Mouse (Mus musculus) c-Kit-positive CD71-positive TER-119-negative erythroid progenitor cells, embryonic 14.5 days (primary cell): Measurements from ENCODE around the gene Gpr27.
A peak's percentile ranks its signal among the peaks of the same experiment; 100 is the strongest.

Experiments
- DNase-seq: peaks from one replicate; pipeline ENCODE4 v3.0.0-alpha.2; 2013; ENCODE audit warnings: low read depth

Gpr27 gene

DNA sequence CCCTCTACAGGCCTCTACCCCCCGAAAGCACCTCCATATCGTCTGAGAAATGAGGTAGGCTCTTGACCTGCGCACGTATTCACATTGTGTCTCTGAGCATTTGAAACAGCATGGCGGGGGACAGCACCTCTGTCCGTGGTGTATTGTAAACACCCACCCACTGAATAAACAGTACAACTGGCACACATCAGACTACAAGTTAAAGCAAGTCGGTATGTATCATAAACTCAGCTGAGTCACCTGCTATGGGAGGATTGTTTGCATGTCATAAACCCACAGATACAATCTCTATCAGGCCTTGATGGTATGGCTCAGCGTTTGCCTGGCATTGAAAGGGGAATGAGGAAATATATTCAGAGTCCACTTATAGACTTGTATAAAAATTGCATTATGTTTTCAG lies 15.2 kb upstream of the Gpr27 start:
- no peak for DNase-seq

DNA sequence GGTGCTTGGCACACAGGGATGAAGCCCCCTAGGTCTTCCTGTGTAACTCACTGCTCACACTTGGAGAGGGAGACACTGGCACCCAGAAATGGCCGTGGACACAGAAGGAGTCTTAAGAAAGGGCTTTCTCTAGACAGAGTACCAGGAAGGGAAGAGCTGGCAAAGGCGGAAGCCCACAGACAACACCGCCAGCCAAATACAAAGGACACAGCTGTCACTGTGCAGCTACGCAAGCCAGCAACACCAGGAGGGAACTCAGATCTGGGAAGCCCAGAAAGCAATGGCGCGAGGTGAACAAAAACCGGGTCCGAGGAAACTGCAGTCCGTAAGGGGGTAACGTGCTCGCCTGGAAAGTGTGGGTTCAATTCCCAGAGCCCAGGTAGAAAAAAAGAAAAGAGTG lies 14.4 kb upstream of the Gpr27 start:
- no peak for DNase-seq

DNA sequence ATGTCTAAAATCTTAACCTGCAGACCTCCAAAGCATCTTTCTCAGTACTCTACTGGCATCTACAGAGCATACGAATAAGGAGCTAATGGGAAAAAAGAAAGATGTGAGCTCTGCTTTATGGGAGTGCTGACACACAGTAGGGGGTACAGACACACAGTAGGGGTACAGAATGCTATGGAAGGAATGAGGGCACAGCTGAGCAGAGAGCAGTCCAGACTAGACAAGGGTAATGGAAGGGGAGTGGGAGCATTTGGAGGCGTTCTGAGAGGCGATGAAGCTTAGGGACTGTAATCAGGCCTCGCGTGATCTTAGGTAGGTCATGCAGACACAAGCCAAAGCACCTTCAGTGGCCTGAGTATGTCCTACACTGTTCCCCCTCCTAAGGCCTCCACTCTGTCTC lies 8.5 kb upstream of the Gpr27 start:
- DNase-seq: no peak

DNA sequence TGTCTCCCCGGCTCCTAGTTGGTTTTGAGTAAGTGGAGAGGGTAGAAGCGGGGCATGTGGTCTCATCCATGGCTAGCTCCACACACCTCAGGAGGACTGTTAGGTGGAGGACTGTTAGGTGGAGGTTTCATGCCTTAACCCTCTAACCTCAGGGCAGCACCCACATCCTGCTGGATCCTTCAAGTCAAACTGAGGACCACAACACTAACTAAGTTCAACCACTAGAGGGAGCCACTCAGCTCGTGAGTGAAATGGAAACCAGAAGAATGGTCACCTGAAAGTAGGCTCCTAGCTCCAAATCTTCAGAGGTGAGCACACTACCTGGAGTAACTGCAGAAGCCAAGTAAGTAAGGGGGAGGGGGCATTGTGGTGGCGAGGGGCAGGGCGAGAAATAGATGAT lies 7.6 kb upstream of the Gpr27 start:
- DNase-seq: peak; percentile 19

DNA sequence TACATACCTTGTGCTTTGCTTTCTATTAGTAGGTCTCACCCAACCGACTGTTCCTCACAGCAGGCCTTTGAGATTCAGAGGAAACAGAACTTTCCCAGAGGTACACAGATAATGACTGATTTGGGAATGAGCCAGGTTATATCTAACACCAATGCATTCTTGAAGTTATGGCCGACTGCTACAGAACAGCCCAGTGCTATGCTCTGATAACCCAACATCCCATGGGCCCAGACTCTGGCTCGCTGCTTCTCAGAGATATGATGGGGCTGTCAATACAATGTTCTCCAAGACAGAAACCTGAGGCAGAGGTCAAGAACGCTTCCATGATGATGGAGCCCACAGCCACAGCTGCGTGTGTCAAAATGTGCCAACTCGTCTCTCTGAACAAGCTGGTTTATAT lies 4.0 kb upstream of the Gpr27 start:
- DNase-seq: no peak

DNA sequence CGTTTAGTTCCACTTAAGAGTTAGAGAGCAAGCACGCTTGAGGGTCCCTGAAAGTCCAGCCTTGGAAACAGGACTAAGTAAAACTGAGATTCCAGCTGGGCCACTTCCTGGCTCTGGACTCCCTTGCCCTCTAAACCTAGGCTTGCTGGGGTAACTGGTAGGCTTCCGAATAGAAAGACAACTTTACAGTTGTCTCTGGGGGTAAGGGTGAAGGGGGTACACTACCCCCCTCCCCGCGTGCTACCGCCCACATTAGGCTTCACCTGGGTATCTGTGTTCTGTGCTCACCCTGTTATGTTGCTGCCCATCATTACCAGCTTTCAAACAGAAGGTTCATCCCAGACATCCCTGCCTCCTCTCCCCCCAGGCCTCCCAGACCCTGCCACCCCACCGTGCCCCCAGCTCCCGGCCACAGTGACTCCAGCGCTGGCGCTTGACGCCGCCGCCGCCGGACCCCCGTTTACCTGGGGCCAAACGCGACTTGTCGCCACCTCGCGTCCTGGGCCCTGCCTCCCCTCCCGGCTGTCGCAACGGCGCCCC lies 743 bp upstream of the Gpr27 start:
- no peak for DNase-seq

DNA sequence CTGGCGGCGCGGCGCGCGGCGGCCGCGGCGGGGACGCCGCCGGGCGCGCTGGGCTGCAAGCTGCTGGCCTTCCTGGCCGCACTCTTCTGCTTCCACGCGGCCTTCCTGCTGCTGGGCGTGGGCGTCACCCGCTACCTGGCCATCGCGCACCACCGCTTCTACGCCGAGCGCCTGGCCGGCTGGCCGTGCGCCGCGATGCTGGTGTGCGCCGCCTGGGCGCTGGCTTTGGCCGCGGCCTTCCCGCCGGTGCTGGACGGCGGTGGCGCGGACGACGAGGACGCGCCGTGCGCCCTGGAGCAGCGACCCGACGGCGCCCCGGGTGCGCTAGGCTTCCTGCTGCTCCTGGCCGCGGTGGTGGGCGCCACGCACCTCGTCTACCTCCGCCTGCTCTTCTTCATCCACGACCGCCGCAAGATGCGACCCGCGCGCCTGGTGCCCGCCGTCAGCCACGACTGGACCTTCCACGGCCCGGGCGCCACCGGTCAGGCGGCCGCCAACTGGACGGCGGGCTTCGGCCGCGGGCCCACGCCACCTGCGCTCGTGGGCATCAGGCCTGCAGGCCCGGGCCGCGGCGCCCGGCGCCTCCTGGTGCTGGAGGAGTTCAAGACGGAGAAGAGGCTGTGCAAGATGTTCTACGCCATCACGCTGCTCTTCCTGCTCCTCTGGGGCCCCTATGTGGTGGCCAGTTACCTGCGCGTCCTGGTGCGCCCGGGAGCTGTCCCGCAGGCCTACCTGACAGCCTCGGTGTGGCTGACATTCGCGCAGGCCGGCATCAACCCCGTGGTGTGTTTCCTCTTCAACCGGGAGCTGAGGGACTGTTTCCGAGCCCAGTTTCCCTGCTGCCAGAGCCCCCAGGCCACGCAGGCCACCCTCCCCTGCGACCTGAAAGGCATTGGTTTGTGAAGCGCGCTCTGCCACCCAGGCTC lies 700 bp downstream of the Gpr27 start:
- DNase-seq: no peak

DNA sequence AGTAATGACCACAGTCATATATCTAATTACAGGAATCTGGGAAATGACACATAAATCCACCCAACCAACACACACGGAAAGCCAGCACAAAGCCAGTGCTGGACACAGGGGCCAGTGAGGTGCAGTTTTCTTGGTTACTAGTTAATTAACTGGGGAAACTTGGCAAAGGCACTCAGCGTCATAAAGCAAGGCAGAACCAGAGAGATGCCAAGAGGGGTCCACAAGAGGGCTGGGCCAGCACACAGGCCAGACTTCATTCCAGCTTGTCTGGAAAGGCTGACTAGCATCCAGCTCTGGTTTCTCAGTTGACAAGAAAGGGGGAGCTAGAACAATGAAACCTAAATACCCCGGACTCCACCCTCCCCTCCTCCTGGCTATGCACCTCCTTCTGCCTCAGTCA lies 8.0 kb downstream of the Gpr27 start:
- no peak for DNase-seq

DNA sequence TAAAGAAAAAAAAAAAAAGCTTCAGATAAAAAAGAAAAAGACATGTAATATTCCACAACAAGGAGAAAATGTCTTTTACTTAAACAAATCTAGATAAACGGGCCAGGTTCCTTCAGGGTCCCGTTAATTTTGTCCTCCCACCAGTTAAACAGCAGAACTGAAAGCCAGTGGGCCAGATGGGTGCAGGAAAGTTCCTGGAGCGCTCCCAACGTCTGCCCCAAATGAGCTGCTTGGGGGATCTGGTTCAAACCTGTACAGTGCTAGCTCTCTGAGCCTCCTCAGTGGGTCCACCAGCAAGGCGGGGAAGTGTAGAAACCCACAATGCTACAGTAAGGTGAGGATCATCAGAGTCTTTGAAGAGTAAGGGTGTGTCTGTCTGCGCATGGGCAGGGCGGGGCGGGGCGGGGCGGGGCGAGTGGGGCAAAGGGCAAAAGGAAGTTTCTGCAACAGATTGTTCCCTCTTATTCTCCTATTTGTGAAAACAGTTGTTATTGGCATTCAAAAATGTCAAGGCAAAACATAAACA lies 19.2 kb downstream of the Gpr27 start:
- DNase-seq: no peak

DNA sequence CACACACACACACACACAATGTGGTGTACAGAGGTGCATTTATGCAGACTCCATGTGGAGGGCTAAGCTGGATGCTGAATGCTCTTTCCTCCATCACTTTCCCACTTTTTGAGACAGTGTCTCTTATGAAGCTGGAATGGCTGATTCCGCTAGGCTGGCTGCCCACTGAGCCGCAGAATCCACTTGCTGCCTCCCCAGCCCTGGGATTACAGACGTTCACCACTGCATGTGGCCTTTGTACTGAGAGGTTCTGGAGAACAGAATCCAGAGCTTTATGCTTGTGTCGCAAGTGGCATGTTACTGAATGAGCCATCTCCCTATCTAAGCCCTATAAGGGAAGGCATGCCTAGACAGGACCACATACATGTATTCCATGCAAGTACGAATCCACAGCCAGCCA lies 20.8 kb downstream of the Gpr27 start:
- no peak for DNase-seq

DNA sequence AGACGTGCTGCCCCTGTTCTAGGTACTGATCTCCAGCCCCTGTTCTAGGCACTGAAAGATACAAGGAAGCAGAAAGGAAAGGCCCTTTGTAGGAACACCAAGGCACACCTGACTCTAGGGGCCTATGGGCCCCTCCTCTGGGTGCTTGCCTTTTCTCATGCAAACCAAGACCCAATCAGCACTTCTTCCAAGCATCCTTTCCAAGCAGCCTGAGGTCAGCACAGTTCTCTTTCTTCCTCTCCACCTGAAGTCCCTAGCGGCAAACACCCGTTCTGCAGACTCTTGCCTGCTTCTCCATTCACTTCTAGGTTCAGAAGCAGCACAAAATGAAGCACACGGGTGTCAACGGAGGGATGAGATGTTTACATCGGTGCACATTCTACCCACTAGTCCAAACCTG lies 22.7 kb downstream of the Gpr27 start:
- no peak for DNase-seq

DNA sequence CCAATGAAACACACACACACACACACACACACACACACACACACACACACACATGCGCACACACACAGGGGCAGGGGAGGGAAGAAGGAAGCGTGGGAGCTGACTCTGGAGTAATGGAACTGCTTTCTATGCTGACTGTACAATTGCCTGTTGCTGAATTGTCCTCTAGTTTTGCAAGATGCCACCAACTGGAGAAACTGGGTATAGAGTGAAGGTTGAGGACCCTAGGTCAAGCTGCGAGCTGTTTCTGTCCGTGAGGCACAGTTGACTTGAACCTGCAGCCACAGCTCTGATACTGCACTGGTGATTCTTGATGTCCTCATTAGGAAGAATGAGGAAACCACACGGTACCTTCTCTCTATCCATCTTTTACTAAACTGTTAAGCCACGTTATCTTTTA lies 23.4 kb downstream of the Gpr27 start:
- no peak for DNase-seq

DNA sequence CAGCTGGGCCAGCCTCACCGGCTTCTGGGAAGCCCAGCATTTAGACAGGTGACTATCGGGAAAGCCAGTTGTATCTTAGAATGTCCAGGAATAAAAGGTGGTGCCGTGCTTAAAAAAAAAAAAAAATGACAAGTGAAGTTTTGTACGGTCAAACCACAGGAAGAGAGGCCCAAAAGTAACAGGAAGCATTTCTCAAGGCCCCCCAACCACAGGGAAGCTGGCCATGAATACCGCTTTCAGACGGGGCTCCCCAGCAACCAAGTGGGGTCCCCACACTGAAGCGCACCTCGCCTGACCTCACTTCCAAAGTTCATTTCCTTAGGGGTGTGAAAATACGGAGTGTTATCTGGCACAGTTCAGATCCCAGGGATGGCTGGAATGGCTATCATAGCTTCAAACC lies 28.6 kb downstream of the Gpr27 start:
- DNase-seq: no peak

DNA sequence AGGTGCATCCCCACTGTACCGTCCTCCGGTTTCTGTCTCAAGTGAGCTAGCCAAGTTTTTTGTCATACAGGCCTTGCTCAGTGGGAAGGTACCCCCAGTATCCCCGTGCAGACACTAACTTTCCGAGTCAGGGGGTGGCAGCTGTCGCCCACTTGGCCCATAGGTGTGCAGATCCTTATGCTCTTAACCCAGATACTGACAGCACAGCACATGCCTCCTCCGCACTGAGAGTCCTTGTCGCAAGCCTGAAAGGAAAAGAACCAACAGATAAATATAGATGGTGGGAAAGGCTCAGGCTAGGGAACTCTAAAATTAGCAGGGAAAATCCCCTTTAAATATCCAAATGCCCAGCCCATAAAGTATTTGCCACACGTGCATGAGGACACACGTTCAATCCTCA lies 29.9 kb downstream of the Gpr27 start:
- DNase-seq: no peak

DNA sequence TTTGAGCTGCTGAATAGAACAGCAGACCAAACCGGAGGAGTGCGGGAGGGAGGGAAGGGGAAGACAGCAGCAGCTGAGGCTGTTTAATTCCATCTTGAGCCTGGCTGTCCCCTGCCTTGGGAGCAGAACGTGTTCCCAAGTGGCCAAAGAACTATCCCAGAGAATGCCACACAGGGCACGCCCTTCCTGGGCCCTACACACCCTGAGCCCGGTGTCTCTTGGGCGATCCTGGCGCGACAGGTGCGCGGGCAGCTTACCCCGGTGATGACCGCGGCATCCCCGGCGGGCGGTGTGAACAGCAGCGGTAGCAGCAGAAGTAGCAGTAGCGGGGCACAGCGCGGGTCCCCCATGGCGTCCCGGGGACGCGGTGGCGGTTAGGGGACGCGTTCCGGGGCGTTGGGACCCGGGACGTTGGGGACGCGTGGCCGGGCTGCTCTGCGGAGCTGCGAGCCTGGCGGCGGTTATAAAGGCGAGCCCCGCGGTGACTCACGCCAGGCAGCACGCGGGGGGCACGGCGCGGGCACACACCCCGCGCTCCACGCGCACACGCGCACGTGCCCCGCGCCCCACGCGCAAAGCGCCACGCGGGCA lies 33.6 kb downstream of the Gpr27 start, which contains the start of gene Prok2:
Gene Prok2, minus strand, starts transcription at position 422 of the 591 bp plus-strand sequence.
- no peak for DNase-seq

DNA sequence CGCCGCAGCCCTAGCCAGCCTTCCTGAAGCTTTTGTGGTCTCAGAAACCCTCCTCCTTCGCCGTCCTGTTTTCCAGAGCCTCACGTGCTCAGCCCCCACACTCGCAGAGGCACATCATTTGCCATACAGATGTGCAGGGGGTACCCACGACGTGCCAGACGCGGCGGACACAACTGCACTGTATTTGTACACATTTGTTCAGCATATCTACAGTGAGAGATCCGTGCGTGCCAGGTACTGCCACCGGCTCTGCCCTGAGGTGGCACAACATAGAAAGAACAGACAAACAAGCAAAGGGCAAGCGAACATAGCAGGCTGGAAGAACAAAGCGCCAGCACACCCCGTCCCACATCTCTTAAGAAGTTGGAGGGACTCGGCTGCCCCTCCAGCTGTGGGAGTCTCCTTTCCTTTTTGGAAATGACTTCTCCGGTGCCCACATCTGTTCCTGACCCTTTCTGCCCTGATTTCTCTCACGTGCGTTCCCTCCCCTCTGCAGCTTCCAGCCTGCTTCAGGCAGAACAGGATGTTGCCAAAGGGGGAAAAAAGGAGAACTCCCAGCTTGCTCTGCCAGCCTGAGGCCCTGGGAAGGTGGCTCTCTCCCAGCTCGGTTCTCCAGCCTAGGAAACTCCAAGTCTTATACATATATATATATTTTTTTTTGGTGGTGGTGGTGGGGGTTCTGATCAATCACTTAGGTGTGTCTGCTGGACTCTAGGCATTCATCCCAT lies 34.3 kb downstream of the Gpr27 start:
- DNase-seq: no peak

DNA sequence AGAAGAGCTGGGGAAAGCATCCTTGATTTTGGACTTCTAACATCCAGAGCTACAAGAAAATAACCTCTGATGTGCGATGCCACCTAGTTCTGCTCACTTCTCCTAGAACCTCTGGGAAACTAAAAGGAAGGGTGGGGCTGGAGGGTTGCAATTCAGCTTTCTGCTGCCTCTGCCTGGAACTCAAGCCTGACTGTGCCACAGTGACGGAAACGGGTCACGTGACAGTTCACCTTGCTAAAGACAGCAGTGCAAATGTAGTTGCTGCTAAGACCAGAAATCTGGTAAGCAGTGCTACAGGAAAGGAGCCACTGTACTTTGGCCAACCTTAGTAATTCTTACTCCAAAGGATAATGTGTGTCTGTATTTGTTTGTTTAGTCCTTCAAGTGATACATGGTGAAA lies 37.4 kb downstream of the Gpr27 start:
- no peak for DNase-seq

DNA sequence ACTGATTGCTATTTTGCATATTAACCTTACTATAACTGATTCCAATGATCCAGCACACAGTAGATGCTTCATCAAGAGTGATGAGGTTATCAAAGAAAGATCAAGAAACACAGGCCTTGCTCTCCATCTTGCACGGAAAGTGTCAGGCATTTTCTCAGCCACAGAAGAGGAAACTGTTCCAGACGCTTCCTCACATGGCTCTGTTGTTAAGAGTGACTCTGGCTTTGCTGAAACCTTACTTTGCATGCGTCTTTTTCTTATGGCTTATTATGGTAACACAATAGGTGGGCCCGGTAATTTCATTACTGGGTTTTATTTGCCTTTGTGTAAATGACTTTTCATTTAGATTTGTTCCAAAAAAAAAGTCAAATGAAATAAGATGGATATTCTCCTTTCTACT lies 39.4 kb downstream of the Gpr27 start:
- no peak for DNase-seq

DNA sequence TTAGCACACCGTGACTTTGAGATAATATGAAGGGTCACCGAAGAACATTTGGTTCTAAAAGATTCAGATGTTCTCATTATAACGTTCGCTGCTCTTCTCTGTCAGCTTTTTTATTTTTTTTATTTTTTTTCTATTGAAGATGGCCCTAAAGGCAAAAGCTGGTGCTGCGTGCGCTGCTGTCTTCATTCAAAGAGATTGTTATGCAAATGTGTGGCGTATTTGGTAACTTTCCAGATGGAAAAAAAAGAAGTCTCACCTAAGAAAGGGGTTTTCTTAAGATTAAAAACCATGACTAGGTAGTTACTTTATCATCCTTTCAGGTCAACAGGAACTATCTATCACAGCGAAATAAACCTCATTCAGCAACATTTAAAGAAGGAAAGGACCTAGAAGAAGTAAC lies 40.2 kb downstream of the Gpr27 start:
- no peak for DNase-seq

DNA sequence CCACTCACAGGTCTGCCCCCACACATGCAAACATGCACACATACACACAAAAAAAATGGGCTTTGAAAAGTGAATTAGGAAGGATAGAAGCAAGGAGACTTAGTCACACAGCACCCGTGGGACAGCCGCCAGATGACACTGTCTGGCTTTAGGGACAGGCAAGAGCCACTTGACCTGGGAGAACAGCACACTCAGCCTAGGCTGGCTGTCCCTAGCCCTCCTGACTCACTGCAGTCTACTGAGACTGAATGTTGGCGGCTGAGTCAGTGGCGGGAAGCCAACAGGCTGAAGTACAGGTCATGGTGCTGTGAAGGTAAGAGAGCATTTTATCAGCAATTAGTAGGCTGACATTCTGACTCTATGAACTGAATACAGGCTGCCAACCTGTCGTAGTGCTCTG lies 42.2 kb downstream of the Gpr27 start:
- DNase-seq: no peak

DNA sequence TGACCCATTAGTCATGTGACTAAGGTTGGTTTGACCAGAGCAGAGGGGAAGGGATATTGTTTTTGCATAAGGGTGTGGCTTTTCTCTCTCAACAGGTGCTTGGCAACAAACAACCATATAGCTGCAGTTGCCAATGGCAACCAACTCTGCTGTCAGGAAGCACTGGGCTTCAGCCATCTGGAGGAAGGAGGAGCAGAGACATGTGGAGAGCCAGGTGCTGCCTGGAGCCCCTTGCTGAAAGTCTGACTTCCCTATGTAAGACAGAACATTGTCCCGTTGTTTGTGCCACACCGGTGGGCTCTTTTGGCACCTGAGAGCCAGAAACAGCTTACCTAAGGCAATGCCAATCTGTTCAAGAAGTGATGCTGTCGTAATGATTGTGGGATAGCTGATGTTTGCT lies 50.4 kb downstream of the Gpr27 start:
- DNase-seq: no peak
